Mouse (Mus musculus): ENCODE measurements at regions not wholly inside any gene's neighbourhood (a gene's known extent, or its start where the extent isn't known, plus 50 kb on each side); places are given as distances from the start of the nearest gene placed in this dataset.

DNA sequence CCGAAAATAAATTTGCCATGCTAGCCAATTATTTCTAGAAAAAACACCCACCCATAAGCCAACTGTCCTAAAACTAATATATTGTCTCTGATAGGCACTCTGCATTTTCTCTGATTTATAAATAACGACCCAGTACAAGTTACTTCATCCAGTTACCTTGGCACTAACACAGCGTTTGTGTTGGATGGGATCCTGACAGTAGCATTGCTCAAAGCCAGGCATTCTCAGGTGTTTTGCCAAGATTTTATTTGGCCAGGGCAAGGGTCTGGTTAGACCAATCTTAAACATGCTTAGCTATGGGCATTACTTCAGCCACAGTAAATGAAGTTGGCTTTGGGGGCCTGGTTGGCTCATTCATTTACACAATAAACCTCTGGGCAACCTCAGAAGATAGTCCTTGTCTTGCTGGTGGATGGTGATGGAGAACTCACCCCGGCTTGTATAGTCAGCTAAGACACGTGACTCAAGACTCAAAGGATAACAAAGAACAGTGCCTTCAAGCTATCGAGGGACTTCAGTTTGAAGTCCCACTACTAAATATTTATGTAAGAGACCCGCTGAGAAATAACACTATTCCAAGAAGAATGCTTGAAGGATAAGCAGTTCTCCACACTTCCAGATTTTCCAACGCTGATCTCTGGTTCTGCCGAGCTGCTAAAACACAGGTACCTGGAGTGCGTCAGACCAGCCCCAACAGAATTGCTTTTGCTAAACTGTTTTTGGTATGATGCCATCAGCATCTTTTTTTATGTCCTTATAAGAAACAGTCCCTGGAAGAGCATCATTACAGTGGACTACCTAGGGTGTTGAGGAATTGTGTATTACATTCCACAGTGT, 125.0 kb upstream of the Pkdcc start:
- no peak for DNase-seq (ENCODE audit: low spot score)

DNA sequence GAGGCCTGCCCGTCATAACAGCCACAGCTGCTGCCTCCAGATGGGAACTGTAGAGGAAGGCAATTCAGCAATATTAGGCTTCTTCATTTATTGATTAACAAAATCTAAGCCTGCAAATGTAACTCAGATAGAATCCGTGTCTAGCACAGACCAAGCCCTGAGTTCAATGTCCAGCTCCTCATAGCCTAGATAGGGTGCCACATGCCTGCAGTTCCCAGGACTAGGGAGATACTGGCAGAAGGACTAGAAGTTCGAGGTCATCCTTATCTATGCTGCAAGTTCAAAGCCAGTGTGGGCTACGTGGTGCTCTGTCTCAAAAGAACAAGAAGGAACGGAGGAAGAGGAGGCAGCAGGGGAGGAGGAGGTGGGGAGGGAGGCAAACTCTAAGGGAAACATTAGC, 121.2 kb upstream of the Pkdcc start:
- DNase-seq (ENCODE audit: low spot score) = no peak

DNA sequence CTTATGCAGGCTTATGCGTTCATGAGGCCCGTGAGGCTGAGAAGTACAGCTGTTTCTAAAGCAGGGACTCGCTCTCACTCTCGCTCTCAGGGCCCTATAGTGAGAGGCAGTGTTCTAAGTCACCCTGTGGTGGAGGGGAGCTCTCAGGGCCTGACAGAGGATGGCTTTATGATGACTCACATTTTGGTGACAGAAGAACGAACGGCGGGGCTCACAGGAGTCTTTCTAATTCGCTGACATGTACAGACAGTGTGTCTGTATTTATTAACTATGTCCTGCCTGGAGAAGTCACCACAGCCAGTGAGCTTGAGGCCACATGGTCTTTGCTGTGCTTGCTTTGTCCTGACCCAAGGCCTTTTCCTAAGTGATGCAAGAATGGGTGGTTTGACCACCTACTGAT, 118.6 kb upstream of the Pkdcc start:
- no peak for DNase-seq (ENCODE audit: low spot score)

DNA sequence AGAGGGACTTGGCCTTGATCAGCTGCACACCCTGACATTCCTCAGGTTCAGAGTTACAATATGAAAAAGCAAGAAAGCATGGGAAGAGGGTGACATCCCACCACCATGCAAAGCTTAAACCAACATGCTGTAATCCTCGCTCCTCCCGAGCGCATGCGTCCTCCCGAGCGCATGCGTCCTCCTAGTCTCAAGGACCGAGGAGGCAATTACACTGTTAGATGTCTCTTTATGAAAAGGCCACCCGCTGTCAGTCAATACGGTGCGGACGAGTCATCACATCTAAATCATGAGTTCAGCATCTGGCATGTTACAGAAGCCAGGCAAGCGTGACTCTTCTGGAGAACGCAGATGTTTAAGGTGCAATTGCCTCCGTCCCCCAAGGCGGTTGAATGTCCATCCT, 117.1 kb upstream of the Pkdcc start:
- no peak for DNase-seq (ENCODE audit: low spot score)

DNA sequence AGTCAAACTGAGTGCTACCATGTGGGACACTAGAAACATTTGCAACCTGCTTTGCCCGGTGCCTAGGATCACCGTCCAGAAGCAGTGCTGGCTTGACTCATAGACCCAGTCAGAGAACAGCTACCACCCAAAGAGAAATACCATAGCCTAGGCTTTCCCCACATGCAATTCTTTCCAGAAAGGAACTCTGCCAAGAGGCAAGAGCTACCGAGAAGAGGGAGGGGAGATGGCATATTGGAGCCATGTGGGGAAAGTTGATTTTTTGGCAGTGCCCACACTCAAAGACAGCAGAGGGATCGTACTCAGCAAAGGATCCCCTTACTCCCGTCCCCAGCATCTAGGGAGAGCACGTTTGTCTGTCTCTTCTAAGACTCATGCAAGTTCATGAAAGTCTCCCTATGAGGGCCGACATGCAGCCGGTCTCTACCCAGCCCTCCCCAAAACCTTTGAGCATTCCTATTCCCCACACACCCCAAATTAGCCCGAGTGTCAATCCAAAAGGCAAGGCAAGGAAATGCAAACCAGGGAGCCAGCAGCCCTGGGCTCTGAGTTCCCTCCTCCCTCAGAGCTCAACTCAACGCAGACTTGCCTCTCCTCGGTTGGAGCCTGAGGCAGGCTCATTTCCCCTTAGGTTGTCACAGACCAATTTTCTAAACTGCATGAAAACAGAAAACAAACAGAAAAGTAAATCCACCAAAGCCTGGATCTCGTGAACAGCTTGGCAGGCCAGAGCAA, 116.2 kb upstream of the Pkdcc start:
- no peak for DNase-seq (ENCODE audit: low spot score)

DNA sequence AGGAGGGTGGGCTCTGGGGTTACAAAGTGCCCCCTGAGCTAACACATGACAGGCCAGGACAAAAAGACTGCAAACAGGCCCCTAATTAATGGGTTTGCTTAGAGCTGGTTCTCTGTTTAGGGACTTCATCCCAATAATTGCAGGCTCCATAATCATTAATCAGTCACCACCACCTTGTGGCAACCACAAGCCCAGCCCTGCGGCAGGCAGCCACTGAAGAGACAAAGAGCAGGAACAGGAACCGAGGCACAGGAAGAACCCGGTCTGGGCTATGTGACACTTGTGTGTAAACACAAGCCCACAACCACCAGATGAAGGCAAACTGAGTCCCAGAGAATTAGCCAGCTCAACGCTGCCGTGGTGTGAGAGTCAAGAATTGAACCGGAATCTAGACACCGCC, 114.1 kb upstream of the Pkdcc start:
- DNase-seq (ENCODE audit: low spot score) = no peak

DNA sequence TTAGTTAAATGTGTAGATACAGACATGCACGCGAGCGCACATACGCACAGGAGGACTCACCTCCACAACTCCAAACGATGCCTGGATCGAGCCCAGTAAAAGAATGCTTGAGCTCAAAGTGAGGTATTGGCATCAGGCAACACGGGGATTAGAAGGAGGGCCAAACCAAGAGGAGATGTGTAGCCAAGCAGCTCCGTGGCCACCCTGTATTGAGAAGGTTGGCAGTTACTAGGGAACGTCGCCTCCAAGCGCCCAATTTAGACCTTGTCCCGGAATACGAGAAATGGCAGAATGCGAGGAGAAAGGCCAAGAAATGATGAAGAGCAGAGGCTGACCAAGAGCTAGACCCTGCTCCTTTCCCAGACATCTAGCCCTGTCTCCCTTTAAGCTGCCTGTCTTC, 113.3 kb upstream of the Pkdcc start:
- no peak for DNase-seq (ENCODE audit: low spot score)

DNA sequence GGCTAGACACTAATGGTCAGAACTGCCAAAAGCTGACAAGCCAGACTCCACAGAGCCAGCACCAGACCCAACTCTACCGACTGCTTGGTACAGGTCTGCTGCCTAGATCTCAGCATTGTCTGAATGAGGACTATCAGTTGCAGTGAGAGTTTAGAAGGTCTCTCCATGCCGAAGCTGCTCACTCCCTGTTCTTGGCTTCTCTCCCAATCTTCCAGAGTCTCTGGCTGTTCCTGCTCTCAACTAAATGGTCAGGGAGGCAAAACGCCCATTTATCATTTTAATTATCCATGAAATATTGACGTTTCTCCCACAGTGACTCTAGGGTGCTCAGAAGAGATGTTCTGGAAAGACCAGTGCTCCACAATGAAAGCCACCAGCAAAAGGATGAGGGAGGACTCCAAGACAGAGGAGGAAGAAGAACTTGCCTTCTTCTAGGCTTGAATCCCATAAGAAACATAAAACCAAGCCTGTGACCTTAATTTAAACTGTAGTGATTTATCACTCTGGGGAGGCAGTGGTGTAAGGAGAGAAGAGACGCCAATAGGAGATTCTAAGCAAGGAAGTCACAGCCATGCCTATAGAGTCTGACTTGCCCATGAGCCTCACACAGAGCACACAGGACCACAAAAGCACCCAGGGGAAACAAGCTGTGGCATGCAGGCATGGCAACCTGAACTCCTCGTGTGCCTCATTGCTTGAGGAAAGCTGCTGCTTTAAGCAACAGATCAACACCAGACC, 112.2 kb upstream of the Pkdcc start:
- no peak for DNase-seq (ENCODE audit: low spot score)

DNA sequence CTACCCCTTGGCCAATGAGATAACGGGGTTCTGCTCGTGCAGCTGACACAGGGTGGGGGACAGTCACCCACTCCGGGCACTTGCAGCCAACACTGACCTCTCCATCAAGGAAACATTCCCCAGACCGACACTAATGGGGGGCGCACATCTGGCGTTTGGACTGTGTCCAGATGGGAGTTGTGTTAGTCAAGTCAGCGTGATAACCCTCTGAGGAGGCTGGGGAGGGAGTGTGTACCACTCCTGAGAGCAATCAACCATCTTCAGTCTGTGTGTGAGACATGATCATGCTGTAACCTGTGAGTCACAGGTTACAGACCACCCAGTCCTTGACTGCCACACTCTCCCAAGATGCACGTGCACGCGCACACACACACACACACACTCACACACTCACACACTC, 106.9 kb upstream of the Pkdcc start:
- no peak for DNase-seq (ENCODE audit: low spot score)

DNA sequence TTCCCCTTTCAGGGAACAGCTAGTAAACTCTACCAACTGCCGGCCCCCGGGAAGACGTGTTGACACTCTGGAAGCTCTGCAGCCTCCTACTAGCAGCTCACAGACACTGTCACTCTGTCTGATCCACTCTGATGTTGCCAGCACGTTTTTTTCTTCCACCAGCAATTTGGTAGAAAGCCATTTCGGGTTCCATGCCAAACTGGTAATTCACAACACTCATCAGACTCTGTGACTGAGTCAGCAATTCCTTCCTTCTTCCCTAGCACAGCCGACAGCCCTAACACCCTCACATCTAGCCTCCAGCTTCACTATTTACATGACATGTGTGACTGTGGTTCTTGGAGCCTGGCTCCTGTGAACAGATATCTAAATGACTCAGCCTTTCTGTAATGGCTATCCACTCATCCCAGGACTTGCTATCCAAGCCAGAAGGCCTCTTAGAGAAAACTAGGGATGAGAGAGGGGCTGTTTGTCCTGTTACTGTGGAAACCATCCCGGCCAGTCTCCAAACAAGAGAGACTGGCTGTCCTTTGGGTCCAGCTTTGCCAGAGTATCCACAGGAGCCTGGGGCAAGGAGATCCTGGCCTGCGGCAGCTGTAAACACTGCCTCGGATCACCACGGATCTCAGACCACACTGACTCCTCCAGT, 105.2 kb upstream of the Pkdcc start:
- no peak for DNase-seq (ENCODE audit: low spot score)

DNA sequence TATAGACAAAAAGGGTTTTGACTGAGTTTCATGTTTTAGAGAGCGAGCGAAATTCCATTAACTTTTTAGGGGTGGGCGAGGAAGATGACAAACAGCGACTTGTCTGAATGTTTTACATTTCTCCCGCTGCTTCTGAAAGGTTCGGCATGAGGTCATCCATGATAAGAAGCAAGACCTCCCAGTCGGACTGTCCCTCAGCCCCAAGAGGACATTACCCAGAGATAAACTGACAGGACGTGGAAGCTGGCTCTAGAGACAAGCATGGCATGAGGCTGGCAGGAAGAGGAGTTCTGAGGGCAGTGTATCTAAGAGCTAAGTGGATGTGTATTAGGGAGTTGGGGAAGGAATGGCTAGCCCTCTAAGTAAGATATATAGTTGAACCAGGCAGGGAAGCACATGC, 104.5 kb upstream of the Pkdcc start:
- DNase-seq (ENCODE audit: low spot score) = no peak

DNA sequence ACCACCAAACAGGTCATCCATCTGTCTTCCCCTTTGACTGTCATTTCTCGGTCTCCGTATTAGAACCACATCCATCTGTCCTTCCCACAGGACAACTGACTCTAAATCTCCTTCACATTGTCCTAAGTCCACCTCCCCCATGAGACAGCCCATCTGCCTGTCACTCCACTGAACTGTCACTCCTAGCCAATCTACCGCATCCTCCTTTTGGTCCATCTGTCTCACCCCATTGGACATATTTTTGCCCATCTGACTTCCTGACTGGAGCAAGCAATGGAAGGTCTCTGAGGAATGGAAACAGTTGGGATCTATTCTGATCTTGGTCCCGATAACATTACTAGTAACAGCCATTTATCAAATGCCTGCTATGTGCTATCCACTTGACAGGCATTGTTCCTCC, 99.9 kb upstream of the Pkdcc start:
- DNase-seq (ENCODE audit: low spot score) = no peak

DNA sequence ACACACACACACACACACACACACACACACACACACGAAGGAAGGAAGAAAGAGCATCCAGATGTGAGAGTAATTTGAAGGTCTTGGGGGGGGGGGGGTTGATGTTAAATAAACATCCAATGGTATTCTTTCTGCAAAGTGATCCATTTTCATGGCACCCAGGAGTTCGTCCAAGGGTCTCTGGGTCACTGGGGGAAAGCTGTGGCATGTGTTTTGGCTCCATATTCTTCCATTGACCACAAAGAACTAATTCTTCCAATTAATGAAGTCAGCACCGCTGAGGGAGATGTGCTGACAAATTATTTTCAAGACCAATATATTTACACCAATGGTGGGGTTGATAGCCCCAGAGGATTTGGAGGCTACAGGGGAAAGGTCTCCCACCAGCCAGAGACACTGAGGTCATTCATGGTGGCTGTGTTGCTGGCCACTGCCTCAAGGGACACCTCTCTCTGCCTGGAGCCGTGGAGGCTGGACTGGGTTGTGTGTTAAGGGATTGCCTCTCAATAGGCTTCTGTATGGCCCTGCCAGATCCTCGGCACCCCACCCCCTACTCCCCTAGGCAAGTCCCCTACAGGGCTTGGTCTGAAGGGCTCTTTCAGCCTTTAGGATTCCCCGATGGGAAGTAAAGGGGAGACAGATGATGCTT, 99.1 kb upstream of the Pkdcc start:
- DNase-seq (ENCODE audit: low spot score) = no peak

DNA sequence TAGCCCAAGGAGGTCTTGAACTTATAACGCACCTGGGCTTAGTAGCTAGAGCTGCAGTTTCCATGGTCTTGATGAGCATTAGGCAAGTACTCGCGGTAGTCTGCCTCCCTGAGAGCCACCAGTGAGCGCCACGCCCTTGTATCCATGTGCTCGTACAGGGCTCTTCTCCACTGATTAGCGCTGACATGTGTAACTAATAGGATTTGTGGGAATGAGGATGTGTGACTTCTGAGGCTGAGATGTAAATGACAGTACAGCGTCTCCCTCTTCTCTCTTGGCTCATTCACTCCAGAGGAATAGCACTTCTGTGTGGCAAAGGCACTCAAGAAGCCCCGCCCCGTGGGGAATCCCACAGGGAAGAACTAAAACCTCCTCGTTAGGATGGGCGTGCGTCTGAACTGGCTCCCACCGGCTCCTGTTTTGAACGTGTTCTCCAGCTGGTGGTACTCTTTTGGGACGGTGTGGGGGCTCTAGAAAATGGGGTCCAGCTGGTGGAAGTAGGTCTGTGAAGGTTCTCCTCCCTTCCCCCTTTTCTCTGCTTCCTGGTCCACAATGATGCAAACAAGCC, 94.3 kb upstream of the Pkdcc start:
- DNase-seq (ENCODE audit: low spot score) = no peak

DNA sequence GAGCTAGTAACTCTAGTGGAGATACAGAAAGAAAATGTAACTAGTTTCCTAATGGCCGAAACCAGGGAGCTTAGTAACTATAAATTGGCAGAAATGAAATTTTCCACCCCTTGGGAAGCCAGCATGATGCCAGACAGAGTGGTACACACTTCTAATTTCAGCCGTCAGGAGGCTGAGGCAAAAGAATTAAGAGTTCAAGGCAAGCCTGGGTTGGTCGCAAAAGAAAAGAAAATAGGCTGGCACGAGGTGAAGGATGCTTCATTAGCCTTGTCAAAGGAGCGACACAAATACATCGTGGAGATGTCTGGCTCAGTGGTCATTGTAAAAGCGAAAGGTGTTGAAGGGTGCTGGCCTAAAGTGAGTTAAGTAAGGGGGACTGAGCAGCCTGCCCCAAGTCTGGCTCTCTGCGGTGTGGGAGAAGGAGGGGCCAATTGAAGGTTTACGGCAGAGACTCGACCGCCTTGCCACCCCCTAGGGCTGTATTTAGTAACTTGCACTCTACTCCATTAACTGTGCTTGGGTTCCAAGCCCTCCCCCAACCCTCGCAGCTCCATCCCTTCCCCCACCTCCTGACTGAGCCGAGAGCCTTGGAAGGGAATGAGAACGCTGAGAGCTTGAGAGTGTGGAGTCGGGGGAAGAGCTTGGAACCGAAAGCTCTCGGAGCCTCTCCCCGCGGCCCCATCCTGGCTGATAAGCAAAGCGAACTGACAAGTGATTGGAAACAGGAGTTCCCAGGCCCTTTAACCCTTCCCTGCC, 92.4 kb upstream of the Pkdcc start:
- DNase-seq (ENCODE audit: low spot score) = no peak

DNA sequence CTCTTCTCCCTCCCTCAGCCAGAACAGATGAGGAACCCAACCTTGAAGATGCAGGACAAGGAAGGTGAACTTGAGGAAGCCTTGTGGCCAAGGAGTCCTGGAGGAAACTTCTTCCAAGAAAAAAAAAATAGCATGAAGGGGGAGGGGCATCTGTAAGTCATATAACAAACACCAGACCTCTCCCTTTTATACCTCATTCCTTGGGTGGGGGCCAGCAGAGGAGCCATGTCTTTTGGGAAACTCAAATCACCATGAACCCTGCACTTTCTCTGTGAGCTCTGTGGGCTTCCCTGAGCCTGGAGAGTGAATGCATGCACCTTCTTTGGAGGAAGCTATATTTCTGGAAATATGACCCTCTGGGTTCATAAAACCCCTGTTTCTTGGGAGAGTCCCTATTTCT, 90.0 kb upstream of the Pkdcc start:
- DNase-seq (ENCODE audit: low spot score) = no peak

DNA sequence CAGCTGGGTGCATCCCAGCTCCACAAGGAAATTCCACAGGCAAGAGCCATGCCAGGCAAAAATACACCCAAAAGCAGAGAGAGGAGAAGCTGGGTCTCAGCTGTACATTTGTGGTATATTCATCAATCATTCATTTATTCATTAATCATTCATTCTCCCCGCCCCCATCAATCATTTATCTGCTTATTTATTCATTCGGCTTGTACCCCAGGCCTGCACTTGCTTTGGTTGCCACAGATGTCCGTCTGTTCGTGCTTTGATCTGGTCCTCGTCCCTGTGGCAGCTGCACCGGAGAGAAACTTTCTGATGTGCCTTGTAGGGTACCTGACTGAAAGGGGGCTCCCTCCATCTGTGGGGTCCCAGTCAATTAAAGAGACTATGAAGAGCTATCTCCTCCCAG, 87.2 kb upstream of the Pkdcc start:
- DNase-seq (ENCODE audit: low spot score) = no peak

DNA sequence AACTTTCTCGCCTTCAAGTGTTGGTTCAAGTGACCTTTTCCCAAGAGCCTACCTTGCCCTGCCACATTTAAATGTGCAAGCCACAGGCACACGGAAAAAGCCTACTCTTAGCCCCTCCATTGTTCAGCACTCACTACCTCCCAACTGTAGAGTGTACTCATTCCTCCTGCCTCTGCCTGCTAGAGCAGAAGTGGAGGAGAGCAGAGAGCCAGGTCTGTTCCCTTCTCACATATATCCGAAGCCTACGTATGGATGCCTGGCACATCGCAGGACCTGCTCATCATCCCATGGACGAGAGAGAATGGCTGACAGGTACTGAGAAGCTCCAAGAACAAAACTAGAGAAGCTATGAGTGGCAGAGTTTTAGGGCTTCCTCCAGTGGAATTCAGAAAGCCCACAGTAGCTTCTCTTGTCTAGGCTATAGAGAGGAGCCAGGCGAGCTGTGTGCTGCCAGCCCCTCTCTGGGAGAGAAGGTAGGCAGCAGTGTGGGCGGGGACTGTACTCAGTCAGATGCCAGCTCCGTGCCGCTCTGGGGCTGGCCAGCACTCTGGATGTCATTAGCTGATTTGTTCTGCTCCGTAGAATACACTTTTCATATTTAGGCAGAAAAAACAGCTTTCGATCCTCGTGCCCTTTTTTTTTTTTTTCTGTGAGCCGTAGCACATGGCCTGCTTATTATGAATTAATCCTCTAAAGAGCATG, 86.1 kb upstream of the Pkdcc start:
- no peak for DNase-seq (ENCODE audit: low spot score)

DNA sequence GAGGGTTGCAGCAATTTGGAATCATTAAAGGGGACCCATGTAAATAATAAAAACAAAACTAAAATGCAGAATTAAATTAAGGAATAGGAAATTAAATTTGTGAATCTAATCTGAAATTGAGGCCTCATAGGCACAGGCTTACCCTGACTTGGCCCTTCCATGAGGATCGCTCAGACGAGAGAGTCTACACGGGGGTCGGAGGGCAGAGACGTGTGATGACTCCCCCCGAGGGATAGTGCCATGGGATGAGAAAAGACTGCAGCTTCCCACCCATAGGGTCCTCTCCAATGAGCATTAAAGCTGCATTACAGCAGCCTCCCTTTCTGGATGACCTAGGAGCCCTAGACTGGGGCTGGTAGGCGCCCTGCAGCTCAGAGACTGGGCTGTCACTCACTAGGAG, 85.4 kb upstream of the Pkdcc start:
- no peak for DNase-seq (ENCODE audit: low spot score)

DNA sequence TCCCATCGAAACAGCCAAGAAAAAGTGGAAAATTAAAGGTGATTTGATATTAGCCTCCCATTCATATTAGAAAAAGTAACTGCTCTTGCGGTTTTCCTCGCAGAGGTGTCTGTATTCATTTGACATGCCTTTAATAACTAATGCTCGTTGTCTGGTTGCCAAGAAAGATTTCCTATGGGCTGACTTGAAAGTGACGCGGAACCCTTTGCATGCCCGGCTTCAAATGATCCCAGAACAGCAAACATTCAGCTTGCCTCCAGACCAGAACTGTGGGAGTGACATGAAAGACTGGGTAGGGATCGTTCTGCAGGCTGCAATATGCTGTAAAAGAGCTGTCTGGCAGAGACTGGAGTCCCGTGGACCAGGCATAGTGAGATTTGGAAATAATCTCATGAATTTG, 81.9 kb upstream of the Pkdcc start:
- DNase-seq (ENCODE audit: low spot score) = no peak

All from thymus, postnatal 0 days (tissue).